Mouse (Mus musculus) urinary bladder, postnatal 25 days (tissue): ENCODE results near the gene Pipox.

Experiments used
- DNase-seq: peaks from one replicate; pipeline ENCODE4 v3.0.0; 2022; ENCODE audit warnings: low spot score

Pipox gene

DNA sequence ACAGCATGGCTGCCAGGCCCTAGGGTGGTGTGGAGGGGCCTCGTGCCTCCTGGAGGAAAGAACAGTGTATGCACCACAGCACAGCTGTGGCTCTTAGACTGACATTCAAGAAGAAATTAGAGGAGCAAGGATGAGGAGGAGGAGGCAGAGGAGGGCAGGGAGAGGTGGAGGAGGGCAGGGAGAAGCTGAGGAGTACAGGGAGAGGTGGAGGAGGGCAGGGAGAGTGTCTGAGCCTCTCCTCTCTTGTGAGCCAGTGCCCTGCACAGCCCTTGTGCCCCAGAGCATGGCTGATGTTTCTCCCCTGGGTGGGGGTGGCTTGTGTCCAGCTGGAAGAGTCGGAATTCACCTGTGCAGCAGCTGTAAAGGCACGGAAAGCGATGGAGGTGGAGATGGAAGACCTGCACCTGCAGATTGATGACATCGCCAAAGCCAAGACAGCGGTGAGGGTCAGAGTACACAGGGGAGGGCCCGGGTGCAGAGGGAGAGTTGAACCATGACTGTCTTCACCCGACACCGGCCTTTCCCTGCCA is 46.2 kb downstream of the Pipox start:
- DNase-seq: no peak

- DNase-seq: no peak
Measured at GRCm38 (mm10) chr11:77843906-77844200, 50.0 kb downstream of the Pipox start.

GRCm38 (mm10) chr11:77843068-77843905 is 50.6 kb downstream of the Pipox start:
- no peak for DNase-seq

GRCm38 (mm10) chr11:77840523-77841245 is 53.2 kb downstream of the Pipox start:
- no peak for DNase-seq

GRCm38 (mm10) chr11:77837856-77838255 is 56.0 kb downstream of the Pipox start:
- DNase-seq: no peak

DNA sequence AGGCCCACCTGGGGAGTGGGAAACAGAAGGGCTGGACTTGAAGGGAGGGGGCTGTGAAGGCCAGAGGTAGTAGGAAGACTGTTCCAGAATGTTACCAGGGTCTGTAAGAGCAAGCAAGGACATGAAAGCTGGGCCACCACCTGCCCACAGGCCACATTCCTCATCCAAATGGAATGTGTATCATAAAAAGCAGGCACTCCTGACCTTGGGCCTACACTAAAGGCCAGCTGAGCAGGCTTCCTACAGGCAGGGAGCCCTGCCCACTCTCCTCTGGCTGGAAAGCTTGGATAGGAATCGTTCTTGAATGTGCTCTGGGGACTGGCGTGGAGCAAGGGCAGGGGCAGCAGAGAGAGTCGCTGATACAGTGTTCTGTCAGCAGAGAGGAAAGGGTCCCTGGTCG is 57.1 kb downstream of the Pipox start:
- no peak for DNase-seq

DNA sequence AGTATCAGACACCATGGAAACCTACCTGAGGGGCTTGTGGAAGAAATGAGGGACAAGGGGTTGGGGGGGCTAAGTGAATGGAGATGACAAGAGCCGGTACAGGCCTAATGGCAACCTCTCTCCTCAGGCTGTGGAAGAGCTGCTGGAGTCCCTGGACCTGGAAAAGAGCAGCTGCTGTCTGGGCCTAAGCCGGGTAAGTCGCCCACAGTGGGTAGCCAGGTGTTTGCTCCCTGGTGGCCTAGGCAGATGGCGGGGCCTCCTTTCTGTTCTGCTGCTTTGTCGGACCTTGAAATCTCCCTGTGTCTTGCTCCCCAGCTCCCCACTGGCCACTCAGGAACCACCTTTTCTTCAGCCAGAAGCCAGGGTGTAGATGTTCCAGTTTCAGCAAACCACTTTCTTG is 57.6 kb downstream of the Pipox start:
- no peak for DNase-seq

- no peak for DNase-seq
Measured at GRCm38 (mm10) chr11:77835109-77835508, 58.8 kb downstream of the Pipox start.

GRCm38 (mm10) chr11:77832541-77832940 is 61.4 kb downstream of the Pipox start:
- DNase-seq: no peak

GRCm38 (mm10) chr11:77830875-77831274 is 63.0 kb downstream of the Pipox start:
- DNase-seq: no peak
